Mouse (Mus musculus) limb, embryonic 11.5 days (tissue): ENCODE data around the gene Chrnb2. TPM values are rescaled to one million over a fixed set of nuclear protein-coding genes. Genes with fewer than 3 reads are reported as not detected.
A peak's percentile ranks its signal among the peaks of the same experiment; 100 is the strongest.

Source experiments
- ATAC-seq: fragments of 200-750 bp; cut with Nextera tagmentation; 2 replicates; pipeline ENCODE4 v1.8.0; 2017; ENCODE audit warnings: low read depth; ENCODE audit not compliant: insufficient number of reproducible peaks, low FRiP score, low TSS enrichment
- DNase-seq: peaks from one replicate; pipeline ENCODE4 v3.0.0-alpha.2; 2015; ENCODE audit warnings: low spot score
- H3K27ac ChIP-seq: fragments of 300-500 bp; sonication (generic); replicated peaks from 2 replicates; pipeline ENCODE4 v1.5.1; 2014; ENCODE audit warnings: low read depth, mild to moderate bottlenecking, low read length
- H3K27me3 ChIP-seq: fragments of 300-500 bp; sonication (generic); 2 replicates; pipeline ENCODE4 v1.6.1; 2014; ENCODE audit warnings: mild to moderate bottlenecking, low read length, mixed read lengths; ENCODE audit not compliant: control insufficient read depth, insufficient read depth
- H3K36me3 ChIP-seq: fragments of 300-500 bp; sonication (generic); 2 replicates; pipeline ENCODE4 v1.6.1; 2014; ENCODE audit warnings: mild to moderate bottlenecking, low read length, moderate library complexity, mixed read lengths; ENCODE audit not compliant: control insufficient read depth, insufficient read depth
- H3K4me1 ChIP-seq: fragments of 300-500 bp; sonication (generic); 2 replicates; pipeline ENCODE4 v1.6.1; 2014; ENCODE audit warnings: low read length, mixed read lengths; ENCODE audit not compliant: control insufficient read depth, insufficient read depth
- H3K4me2 ChIP-seq: fragments of 300-500 bp; sonication (generic); 2 replicates; pipeline ENCODE4 v1.6.1; 2014; ENCODE audit warnings: low read depth, mild to moderate bottlenecking, moderate library complexity; ENCODE audit not compliant: severe bottlenecking
- H3K4me3 ChIP-seq: fragments of 300-500 bp; sonication (generic); 2 replicates; pipeline ENCODE4 v1.5.1; 2014; ENCODE audit warnings: low read depth, low read length
- H3K9ac ChIP-seq: fragments of 300-500 bp; sonication (generic); 2 replicates; pipeline ENCODE4 v1.6.1; 2014; ENCODE audit warnings: mild to moderate bottlenecking, low read length
- H3K9me3 ChIP-seq: fragments of 300-500 bp; sonication (generic); 2 replicates; pipeline ENCODE4 v1.6.1; 2016; ENCODE audit warnings: low read length; ENCODE audit not compliant: control insufficient read depth
- WGBS: fragments of 180-500 bp; shearing (Covaris S2); extraction: QIAGEN DNeasy Blood & Tissue Kit; methylation state at CpG from one replicate; pipeline ENCODE4 v1.1.7; 2014; 5-methylcytosine and 5-hydroxymethylcytosine counted together
- polyA plus RNA-seq: library from polyadenylated mRNA; unstranded; fragments of >200 nt; fragmentation: Nextera tagmentation; extraction: Ambion mirVana; gene quantifications from 2 replicates; pipeline ENCODE4 v1.2.1, GENCODE M21; 2014

Gene Chrnb2
- polyA plus RNA-seq, 1 experiment from 2014 or later, result 0.23 TPM

GRCm38 (mm10) chr3:89788680-89789352 is 24.4 kb upstream of the Chrnb2 start:
- no peaks in the 10 kb centered on the region for H3K27me3 ChIP-seq
- 79% methylated on average over 16 of the region's 16 CpGs for WGBS
- DNase-seq (no peak), ATAC-seq (no peak)
- H3K27ac ChIP-seq, result no peak overlapping the region
- no peak overlapping the region for H3K9ac ChIP-seq
- H3K4me3 ChIP-seq, result no peak overlapping the region
- H3K9me3 ChIP-seq, result no peaks in the 10 kb centered on the region
- no peaks in the 10 kb centered on the region; the same call in 1 of the 2 replicates for H3K36me3 ChIP-seq
- peaks cover 4% of the 10 kb centered on the region; the same call in 1 of the 2 replicates for H3K4me1 ChIP-seq
- H3K4me2 ChIP-seq, result no peak overlapping the region

DNA sequence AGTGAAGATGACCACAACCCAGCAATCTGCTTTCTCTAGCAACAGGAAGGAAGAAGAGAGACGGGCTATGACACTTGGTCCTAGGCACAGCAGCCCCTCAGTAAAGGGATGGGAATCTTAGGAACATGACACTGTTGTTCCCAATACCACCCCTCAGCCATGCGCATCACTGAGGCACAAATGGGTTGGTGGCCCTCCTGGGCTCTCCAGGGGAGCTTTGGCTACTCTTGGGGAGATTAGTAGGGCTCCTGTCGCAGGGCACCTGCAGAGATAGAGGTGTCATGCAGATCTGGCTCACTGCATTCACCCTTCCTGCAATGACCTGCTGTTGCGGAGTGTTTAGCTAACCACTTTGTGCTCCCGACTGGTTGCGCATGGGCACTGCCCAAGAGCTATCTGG is 21.8 kb upstream of the Chrnb2 start:
- Histone ChIP-seq H3K9me3 (no peaks in the 10 kb centered on the region), H3K27me3 (no peaks in the 10 kb centered on the region), H3K27ac (no peak overlapping the region), H3K9ac (no peak overlapping the region), H3K4me3 (no peak overlapping the region), H3K4me2 (no peak overlapping the region), H3K4me1 (peaks cover 4% of the 10 kb centered on the region; the same call in 1 of the 2 replicates), H3K36me3 (peaks cover under 1% of the 10 kb centered on the region; the same call in 1 of the 2 replicates)
- no peak for DNase-seq
- ATAC-seq, result no peak
- WGBS, result 80% methylated on average over 6 of the region's 6 CpGs

GRCm38 (mm10) chr3:89784991-89785753 is 20.7 kb upstream of the Chrnb2 start:
- Histone ChIP-seq H3K9me3 (no peaks in the 10 kb centered on the region), H3K4me1 (peaks cover 4% of the 10 kb centered on the region; the same call in 1 of the 2 replicates), H3K27me3 (no peaks in the 10 kb centered on the region), H3K4me3 (no peak overlapping the region), H3K36me3 (peaks cover 8% of the 10 kb centered on the region; the same call in 1 of the 2 replicates), H3K4me2 (no peak overlapping the region), H3K9ac (peak overlapping the region; percentile 34; the same call in 1 of the 2 replicates), H3K27ac (no peak overlapping the region)
- WGBS, result 21% methylated on average over 11 of the region's 11 CpGs
- peak; percentile 71 for DNase-seq
- peak; percentile 39; the same call in 1 of the 2 replicates for ATAC-seq

DNA sequence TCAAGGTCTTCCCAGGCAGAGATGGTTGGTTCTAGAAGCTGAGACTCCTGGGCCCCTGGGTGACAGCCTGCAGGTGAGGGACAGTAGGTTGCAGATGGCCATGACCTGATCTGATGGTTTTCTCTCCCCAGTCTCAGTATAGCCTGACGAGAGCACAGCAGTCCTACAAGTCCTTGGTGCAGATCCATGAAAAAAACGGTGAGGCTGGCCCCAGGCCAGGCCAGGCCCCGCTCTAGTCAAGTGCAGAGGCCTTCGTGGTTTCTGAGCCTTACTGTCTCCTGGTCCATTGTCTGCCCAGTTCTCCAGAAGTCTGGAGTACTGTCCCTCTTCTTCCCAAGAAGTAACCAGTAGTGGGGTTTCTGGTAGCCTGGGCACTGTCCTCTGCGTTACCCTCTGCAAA is 17.2 kb upstream of the Chrnb2 start:
- H3K27ac ChIP-seq, result no peak overlapping the region
- no peak overlapping the region for H3K4me3 ChIP-seq
- H3K27me3 ChIP-seq, result no peaks in the 10 kb centered on the region
- no peak overlapping the region for H3K4me2 ChIP-seq
- no peak overlapping the region for H3K9ac ChIP-seq
- peaks cover 24% of the 10 kb centered on the region for H3K36me3 ChIP-seq
- DNase-seq (no peak), ATAC-seq (no peak)
- WGBS, result 80% methylated on average over 5 of the region's 5 CpGs
- H3K4me1 ChIP-seq, result peaks cover 4% of the 10 kb centered on the region; the same call in 1 of the 2 replicates
- H3K9me3 ChIP-seq, result no peaks in the 10 kb centered on the region

GRCm38 (mm10) chr3:89780102-89780501 is 15.7 kb upstream of the Chrnb2 start:
- Histone ChIP-seq H3K27ac (no peak overlapping the region), H3K4me1 (peaks cover 7% of the 10 kb centered on the region), H3K4me3 (no peak overlapping the region), H3K9ac (no peak overlapping the region), H3K27me3 (no peaks in the 10 kb centered on the region), H3K36me3 (peaks cover 30% of the 10 kb centered on the region), H3K9me3 (no peaks in the 10 kb centered on the region), H3K4me2 (no peak overlapping the region)
- DNase-seq, result no peak
- 91% methylated on average over 4 of the region's 4 CpGs for WGBS
- ATAC-seq, result no peak

DNA sequence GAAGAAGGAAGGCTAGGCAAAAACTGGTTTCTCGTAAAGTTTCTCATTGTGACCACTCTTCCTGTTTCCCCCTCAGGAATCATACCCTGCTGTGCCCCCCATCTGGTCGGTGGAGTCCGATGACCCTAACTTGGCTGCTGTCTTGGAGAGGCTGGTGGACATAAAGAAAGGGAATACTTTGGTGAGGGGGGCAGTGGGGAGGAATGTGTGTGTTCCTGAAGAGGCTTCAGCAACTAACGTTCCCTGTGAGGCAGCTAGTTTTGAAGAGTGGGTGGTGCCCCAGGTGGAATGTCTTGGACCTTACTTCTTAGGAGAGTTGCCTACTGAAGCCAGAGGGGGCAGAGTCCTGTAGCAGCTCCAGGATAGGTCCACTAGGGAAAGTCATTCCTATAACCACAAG is 11.6 kb upstream of the Chrnb2 start:
- no peaks in the 10 kb centered on the region for H3K9me3 ChIP-seq
- no peak overlapping the region for H3K4me2 ChIP-seq
- no peak for ATAC-seq
- H3K36me3 ChIP-seq, result peaks cover 26% of the 10 kb centered on the region
- H3K27ac ChIP-seq, result no peak overlapping the region
- no peaks in the 10 kb centered on the region for H3K27me3 ChIP-seq
- H3K9ac ChIP-seq, result no peak overlapping the region
- 86% methylated on average over 4 of the region's 4 CpGs for WGBS
- peaks cover 15% of the 10 kb centered on the region for H3K4me1 ChIP-seq
- no peak overlapping the region for H3K4me3 ChIP-seq
- DNase-seq, result no peak

GRCm38 (mm10) chr3:89774236-89774960 is 10.0 kb upstream of the Chrnb2 start:
- Histone ChIP-seq H3K4me2 (peak overlapping the region; percentile 63), H3K9me3 (no peaks in the 10 kb centered on the region), H3K9ac (peak overlapping the region; percentile 98), H3K27ac (no peak overlapping the region), H3K4me3 (peak overlapping the region; percentile 93), H3K27me3 (no peaks in the 10 kb centered on the region), H3K4me1 (peaks cover 15% of the 10 kb centered on the region), H3K36me3 (peaks cover 18% of the 10 kb centered on the region)
- DNase-seq, result no peak
- WGBS, result 50% methylated on average over 15 of the region's 15 CpGs
- no peak for ATAC-seq

- peaks cover 15% of the 10 kb centered on the region for H3K4me1 ChIP-seq
- peak overlapping the region; percentile 93 for H3K27ac ChIP-seq
- H3K4me3 ChIP-seq, result peak overlapping the region; percentile 93
- H3K4me2 ChIP-seq, result peak overlapping the region; percentile 63
- whole genome bisulfite sequencing, result 0% methylated on average over 31 of the region's 37 CpGs
- H3K27me3 ChIP-seq, result no peaks in the 10 kb centered on the region
- peaks cover 15% of the 10 kb centered on the region for H3K36me3 ChIP-seq
- no peaks in the 10 kb centered on the region for H3K9me3 ChIP-seq
- ATAC-seq (peak; percentile 11; the same call in 1 of the 2 replicates), DNase-seq (peak; percentile 63)
- peak overlapping the region; percentile 98 for H3K9ac ChIP-seq
Measured at GRCm38 (mm10) chr3:89773740-89774211, 9.3 kb upstream of the Chrnb2 start.
